Mouse (Mus musculus): Measurements from ENCODE around the gene Xirp1. TPM values are rescaled to one million over a fixed set of nuclear protein-coding genes. Genes with fewer than 3 reads are reported as not detected.

Xirp1 gene
- 0.04 TPM in 1 of 2 replicates, not detected in the other for polyA plus RNA-seq (2014; fragmentation: Nextera tagmentation; extraction: Ambion mirVana)

DNA sequence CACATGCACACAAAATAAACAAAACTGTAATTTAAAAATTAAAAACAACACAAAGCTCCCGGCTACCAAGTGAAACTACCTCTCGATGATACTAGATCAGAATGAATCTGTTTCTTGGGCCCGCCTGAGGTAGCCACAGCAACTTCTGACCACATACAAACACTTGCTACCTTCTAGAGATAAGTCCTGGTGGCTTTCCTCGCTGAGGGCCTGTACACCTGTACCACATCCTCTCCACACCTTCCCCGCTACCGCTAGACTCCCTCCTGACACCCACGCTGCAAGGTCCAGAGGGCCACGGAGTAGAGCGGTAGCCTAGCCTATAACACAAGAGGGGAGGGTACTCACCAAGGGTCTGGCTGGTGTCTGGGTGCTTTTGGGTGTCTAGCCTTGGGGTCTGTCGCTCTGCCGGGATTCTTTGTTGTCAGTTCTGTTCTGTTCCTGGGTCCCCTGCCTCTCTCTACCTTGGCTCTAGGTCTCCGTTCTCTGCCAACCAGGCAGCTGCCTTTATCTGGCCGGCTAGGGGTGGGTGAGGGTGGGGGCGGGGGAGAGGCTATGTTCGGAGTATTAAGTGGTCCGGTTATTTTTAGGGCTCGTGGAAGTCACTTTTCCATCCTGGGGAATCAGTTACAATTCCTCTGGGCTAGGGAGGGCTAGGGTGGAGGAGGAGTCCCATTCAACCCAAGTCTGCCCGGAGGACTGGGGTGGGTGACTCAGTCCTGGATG lies at the start of gene Xirp1:
Gene Xirp1 (minus strand): TSS at position 513 of the 726 bp plus-strand sequence.
- Histone ChIP-seq H3K4me1 (replicated peaks; ENCODE audit: control insufficient read depth, insufficient read depth, low read length) (no peaks in the 10 kb centered on the region), H3K27ac (no peak within 1 kb of the TSS), H3K4me3 (replicated peaks; ENCODE audit: low read length) (no peak within 1 kb of the TSS), H3K9me3 (ENCODE audit: control insufficient read depth, low read length) (no peaks in the 10 kb centered on the region), H3K4me2 (replicated peaks) (no peak within 1 kb of the TSS), H3K36me3 (replicated peaks; ENCODE audit: control insufficient read depth, insufficient read depth) (no peaks in the 10 kb centered on the region), H3K27me3 (ENCODE audit: control insufficient read depth, insufficient read depth, low read length) (no peaks in the 10 kb centered on the region), H3K9ac (no peak within 1 kb of the TSS)
- DNase-seq (ENCODE audit: low spot score) (no peak), ATAC-seq (ENCODE audit: low FRiP score) (no peak)
- 90% methylated on average over 18 of the region's 18 CpGs for WGBS

DNA sequence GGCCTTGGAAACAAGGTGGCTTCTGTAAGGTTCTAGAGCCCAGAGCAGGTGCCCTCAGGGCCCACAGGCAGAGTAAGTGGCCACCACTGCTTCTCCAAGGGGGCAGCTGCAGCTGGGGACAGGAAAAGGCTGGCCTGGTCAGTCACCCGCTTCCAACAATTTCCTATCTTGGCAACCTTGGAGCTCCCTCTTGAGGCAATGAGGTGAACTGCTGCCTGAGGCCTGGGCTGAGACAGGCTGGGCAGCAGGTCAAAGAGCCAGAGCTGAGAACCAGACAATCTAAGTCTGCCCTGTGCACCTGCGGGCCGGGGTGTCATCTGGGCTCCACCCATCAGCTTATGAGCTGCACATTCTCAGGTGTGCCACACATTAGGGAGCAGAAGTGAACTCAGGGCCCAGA lies 49.8 kb upstream of the Xirp1 start:
- H3K9me3 ChIP-seq (ENCODE audit: control insufficient read depth, low read length): no peaks in the 10 kb centered on the region
- no peak overlapping the region for H3K27ac ChIP-seq
- DNase-seq (ENCODE audit: low spot score) (peak; percentile 79), ATAC-seq (ENCODE audit: low FRiP score) (0 out of 2 replicates have a peak, but pooled peaks have one; percentile 27)
- H3K27me3 ChIP-seq (ENCODE audit: control insufficient read depth, insufficient read depth, low read length): no peaks in the 10 kb centered on the region
- H3K9ac ChIP-seq: no peak overlapping the region
- no peaks in the 10 kb centered on the region for H3K36me3 ChIP-seq (replicated peaks; ENCODE audit: control insufficient read depth, insufficient read depth)
- H3K4me1 ChIP-seq (replicated peaks; ENCODE audit: control insufficient read depth, insufficient read depth, low read length): no peaks in the 10 kb centered on the region
- no peak overlapping the region for H3K4me3 ChIP-seq (replicated peaks; ENCODE audit: low read length)
- WGBS: 38% methylated on average over 3 of the region's 3 CpGs
- no peak overlapping the region for H3K4me2 ChIP-seq (replicated peaks)

DNA sequence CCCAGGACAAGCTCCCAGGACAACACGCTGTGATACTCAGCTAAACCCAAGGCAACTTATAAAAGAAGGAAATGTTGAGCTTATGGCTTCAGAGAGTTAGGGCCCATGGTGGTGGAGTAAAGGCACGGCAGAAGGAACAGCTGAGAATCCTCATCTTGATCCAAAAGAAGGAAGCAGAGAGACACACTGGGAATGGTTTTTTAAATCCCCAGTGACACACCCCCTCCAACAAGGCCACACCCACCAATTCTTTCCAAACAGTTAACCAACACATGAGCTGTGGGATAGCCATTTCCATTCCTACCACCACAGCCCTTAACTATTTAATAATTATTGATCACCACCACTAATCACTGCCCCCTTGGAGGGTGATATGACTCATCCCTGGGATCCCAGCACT lies 47.9 kb upstream of the Xirp1 start:
- H3K4me2 ChIP-seq (replicated peaks): no peak overlapping the region
- H3K27me3 ChIP-seq (ENCODE audit: control insufficient read depth, insufficient read depth, low read length): no peaks in the 10 kb centered on the region
- H3K4me1 ChIP-seq (replicated peaks; ENCODE audit: control insufficient read depth, insufficient read depth, low read length): no peaks in the 10 kb centered on the region
- H3K9me3 ChIP-seq (ENCODE audit: control insufficient read depth, low read length): no peaks in the 10 kb centered on the region
- no peaks in the 10 kb centered on the region for H3K36me3 ChIP-seq (replicated peaks; ENCODE audit: control insufficient read depth, insufficient read depth)
- 83% methylated on average over 2 of the region's 2 CpGs for WGBS
- ATAC-seq (ENCODE audit: low FRiP score): no peak
- no peak for DNase-seq (ENCODE audit: low spot score)
- H3K27ac ChIP-seq: no peak overlapping the region
- H3K4me3 ChIP-seq (replicated peaks; ENCODE audit: low read length): no peak overlapping the region
- H3K9ac ChIP-seq: no peak overlapping the region

DNA sequence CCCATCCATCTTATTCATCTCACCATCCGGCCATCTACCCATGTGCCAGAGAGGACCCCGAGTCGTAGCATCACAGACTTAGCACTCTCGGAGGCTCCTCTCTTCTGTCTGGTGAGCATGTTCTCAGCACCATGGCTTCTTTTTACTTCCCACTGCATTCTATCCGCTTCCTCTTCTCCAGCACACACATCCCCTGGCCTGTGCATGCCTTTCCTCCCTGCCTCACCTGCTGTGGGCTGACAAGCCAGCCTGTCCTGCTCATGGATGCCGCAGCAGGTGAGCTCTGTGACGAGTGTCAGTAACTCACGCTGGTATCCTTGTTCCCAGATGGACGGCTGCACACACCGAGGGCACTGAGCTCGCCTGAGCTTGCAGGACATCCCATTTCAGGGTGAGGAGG lies 46.4 kb upstream of the Xirp1 start, which contains the start of gene Cx3cr1:
Gene Cx3cr1 (minus strand): TSS at position 101 of the 400 bp plus-strand sequence.
- DNase-seq (ENCODE audit: low spot score): no peak
- H3K36me3 ChIP-seq (replicated peaks; ENCODE audit: control insufficient read depth, insufficient read depth): no peaks in the 10 kb centered on the region
- ATAC-seq (ENCODE audit: low FRiP score): no peak
- no peaks in the 10 kb centered on the region for H3K27me3 ChIP-seq (ENCODE audit: control insufficient read depth, insufficient read depth, low read length)
- H3K9me3 ChIP-seq (ENCODE audit: control insufficient read depth, low read length): no peaks in the 10 kb centered on the region
- 85% methylated on average over 11 of the region's 11 CpGs for WGBS
- no peak within 1 kb of the TSS for H3K4me2 ChIP-seq (replicated peaks)
- no peak within 1 kb of the TSS for H3K4me3 ChIP-seq (replicated peaks; ENCODE audit: low read length)
- H3K27ac ChIP-seq: no peak within 1 kb of the TSS
- H3K4me1 ChIP-seq (replicated peaks; ENCODE audit: control insufficient read depth, insufficient read depth, low read length): no peaks in the 10 kb centered on the region
- no peak within 1 kb of the TSS for H3K9ac ChIP-seq

DNA sequence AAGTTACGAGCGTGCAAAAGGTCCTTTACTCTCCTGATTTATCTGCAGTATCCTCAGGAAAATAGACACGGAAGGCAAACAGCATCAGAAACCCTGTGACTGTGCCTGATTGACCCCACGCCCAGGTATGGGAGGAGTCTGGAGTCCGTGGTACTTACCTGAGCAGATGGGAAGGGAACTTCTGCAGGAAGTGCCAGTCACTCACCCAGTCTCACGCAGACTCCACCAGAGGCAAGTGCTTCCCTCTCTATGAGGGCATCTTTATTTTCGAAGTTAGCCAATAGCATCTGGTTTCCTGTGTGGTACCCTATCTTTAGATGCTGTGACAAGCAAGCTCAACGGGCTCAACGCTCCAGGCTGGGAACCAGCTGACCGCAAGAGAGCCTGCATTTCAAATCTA lies 44.6 kb upstream of the Xirp1 start:
- no peaks in the 10 kb centered on the region for H3K36me3 ChIP-seq (replicated peaks; ENCODE audit: control insufficient read depth, insufficient read depth)
- DNase-seq (ENCODE audit: low spot score) (no peak), ATAC-seq (ENCODE audit: low FRiP score) (no peak)
- H3K9ac ChIP-seq: no peak overlapping the region
- no peaks in the 10 kb centered on the region for H3K9me3 ChIP-seq (ENCODE audit: control insufficient read depth, low read length)
- no peak overlapping the region for H3K27ac ChIP-seq
- H3K4me3 ChIP-seq (replicated peaks; ENCODE audit: low read length): no peak overlapping the region
- H3K4me1 ChIP-seq (replicated peaks; ENCODE audit: control insufficient read depth, insufficient read depth, low read length): no peaks in the 10 kb centered on the region
- 67% methylated on average over 10 of the region's 10 CpGs for WGBS
- H3K4me2 ChIP-seq (replicated peaks): no peak overlapping the region
- no peaks in the 10 kb centered on the region for H3K27me3 ChIP-seq (ENCODE audit: control insufficient read depth, insufficient read depth, low read length)

DNA sequence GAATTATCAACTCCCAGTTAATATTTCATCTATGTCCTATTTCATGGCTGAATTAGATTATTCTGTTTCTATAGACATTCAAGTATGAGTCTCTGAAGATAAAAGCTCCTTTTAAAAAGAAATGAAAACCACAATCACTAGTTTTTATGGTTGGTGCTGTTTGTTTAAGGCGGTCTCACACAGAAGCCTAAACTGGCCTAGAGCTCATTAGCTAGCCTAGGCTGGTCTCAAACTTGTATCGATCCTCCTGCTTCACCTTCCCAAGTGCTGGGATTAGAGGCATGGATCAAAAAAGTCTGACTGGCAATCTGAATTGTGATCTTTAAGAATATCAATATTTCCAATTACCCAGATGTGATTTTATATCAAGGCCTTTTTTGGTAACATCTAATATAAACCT lies 44.2 kb upstream of the Xirp1 start:
- no peak overlapping the region for H3K4me2 ChIP-seq (replicated peaks)
- H3K4me3 ChIP-seq (replicated peaks; ENCODE audit: low read length): no peak overlapping the region
- DNase-seq (ENCODE audit: low spot score): no peak
- H3K36me3 ChIP-seq (replicated peaks; ENCODE audit: control insufficient read depth, insufficient read depth): no peaks in the 10 kb centered on the region
- H3K4me1 ChIP-seq (replicated peaks; ENCODE audit: control insufficient read depth, insufficient read depth, low read length): no peaks in the 10 kb centered on the region
- no peaks in the 10 kb centered on the region for H3K27me3 ChIP-seq (ENCODE audit: control insufficient read depth, insufficient read depth, low read length)
- WGBS: 92% methylated on average over 2 of the region's 2 CpGs
- no peaks in the 10 kb centered on the region for H3K9me3 ChIP-seq (ENCODE audit: control insufficient read depth, low read length)
- no peak overlapping the region for H3K27ac ChIP-seq
- no peak overlapping the region for H3K9ac ChIP-seq
- ATAC-seq (ENCODE audit: low FRiP score): no peak

DNA sequence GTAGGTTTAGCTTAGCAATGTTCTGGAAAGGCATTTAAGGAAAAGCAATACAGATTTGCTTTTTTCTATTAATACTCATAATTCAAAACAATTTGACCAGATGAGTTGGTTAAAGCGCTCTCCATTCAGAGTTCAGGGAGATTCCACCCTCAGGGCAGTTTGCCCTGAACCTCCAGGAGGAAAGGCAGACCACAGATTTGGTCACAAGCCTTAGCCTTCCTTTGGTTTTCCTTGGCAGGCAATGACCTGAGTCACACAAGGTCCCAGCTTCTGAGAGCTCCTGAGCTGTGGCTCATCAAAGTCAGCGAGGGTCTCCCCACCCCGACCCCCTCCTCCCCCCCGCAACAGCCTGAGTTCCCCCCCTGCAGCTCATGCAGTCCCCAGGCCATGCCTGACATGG lies 40.9 kb upstream of the Xirp1 start:
- ATAC-seq (ENCODE audit: low FRiP score) (no peak), DNase-seq (ENCODE audit: low spot score) (no peak)
- H3K4me1 ChIP-seq (replicated peaks; ENCODE audit: control insufficient read depth, insufficient read depth, low read length): no peaks in the 10 kb centered on the region
- H3K36me3 ChIP-seq (replicated peaks; ENCODE audit: control insufficient read depth, insufficient read depth): no peaks in the 10 kb centered on the region
- H3K4me2 ChIP-seq (replicated peaks): no peak overlapping the region
- 61% methylated on average over 4 of the region's 4 CpGs for WGBS
- no peaks in the 10 kb centered on the region for H3K9me3 ChIP-seq (ENCODE audit: control insufficient read depth, low read length)
- no peak overlapping the region for H3K4me3 ChIP-seq (replicated peaks; ENCODE audit: low read length)
- no peaks in the 10 kb centered on the region for H3K27me3 ChIP-seq (ENCODE audit: control insufficient read depth, insufficient read depth, low read length)
- H3K27ac ChIP-seq: no peak overlapping the region
- H3K9ac ChIP-seq: no peak overlapping the region

DNA sequence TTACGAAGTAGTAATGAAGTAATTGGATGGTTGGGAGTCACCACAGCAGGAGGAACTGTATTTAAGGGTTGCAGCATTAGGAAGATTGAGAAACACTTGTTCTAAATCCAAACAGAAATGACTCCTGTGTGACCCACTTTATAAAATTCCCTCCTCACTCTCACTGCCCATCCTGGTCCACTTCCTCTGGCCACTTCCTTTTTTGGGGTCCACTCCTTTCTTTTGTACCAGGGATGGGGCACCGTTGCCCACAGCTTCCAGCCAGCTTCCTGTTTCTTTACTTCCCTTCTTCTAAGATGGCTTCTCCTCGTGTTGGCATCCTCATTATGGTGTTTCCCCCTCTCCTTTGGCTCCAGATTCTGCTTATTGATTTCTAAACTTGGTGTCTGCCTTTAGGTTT lies 35.3 kb upstream of the Xirp1 start:
- WGBS: 84% methylated on average over 3 of the region's 3 CpGs
- H3K9ac ChIP-seq: no peak overlapping the region
- H3K9me3 ChIP-seq (ENCODE audit: control insufficient read depth, low read length): no peaks in the 10 kb centered on the region
- H3K4me1 ChIP-seq (replicated peaks; ENCODE audit: control insufficient read depth, insufficient read depth, low read length): no peaks in the 10 kb centered on the region
- DNase-seq (ENCODE audit: low spot score): no peak
- no peaks in the 10 kb centered on the region for H3K36me3 ChIP-seq (replicated peaks; ENCODE audit: control insufficient read depth, insufficient read depth)
- H3K4me2 ChIP-seq (replicated peaks): no peak overlapping the region
- no peaks in the 10 kb centered on the region for H3K27me3 ChIP-seq (ENCODE audit: control insufficient read depth, insufficient read depth, low read length)
- no peak overlapping the region for H3K4me3 ChIP-seq (replicated peaks; ENCODE audit: low read length)
- ATAC-seq (ENCODE audit: low FRiP score): no peak
- no peak overlapping the region for H3K27ac ChIP-seq

DNA sequence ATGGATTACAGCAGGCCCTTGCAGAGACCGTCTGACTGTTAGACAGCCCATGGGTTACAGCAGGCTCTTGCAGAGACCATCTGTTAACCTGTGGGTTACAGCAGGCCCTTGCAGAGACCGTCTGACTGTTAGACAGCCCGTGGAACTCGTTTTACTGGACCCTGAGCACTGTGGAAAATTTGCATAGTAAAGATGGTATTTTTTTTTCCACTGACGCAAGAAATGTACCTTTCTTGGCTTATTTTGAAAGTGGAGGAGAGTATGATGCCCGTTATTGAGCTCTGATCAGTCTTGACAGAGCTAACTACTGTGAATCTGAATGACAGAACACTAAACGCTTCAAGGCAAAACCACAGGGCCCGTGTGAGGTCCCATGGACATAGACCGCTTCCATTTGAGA lies 32.8 kb upstream of the Xirp1 start:
- no peaks in the 10 kb centered on the region for H3K4me1 ChIP-seq (replicated peaks; ENCODE audit: control insufficient read depth, insufficient read depth, low read length)
- no peaks in the 10 kb centered on the region for H3K9me3 ChIP-seq (ENCODE audit: control insufficient read depth, low read length)
- no peak for DNase-seq (ENCODE audit: low spot score)
- no peaks in the 10 kb centered on the region for H3K36me3 ChIP-seq (replicated peaks; ENCODE audit: control insufficient read depth, insufficient read depth)
- ATAC-seq (ENCODE audit: low FRiP score): no peak
- 82% methylated on average over 9 of the region's 9 CpGs for WGBS
- H3K9ac ChIP-seq: no peak overlapping the region
- H3K27ac ChIP-seq: no peak overlapping the region
- no peak overlapping the region for H3K4me2 ChIP-seq (replicated peaks)
- H3K27me3 ChIP-seq (ENCODE audit: control insufficient read depth, insufficient read depth, low read length): no peaks in the 10 kb centered on the region
- H3K4me3 ChIP-seq (replicated peaks; ENCODE audit: low read length): no peak overlapping the region
